Mouse (Mus musculus) ES-CJ7 (cell line): ENCODE measurements around the gene Mrgpra3.

Experiments
- DNase-seq: peaks from one replicate; pipeline ENCODE4 v3.0.0; 2011; ENCODE audit warnings: low read depth, low spot score

Gene Mrgpra3

GRCm38 (mm10) chr7:47601272-47601671 lies at the start of gene Mrgpra3:
TSS of gene Mrgpra3 (minus strand) at chr7:47601372.
- DNase-seq = no peak
